Mouse (Mus musculus) neural tube, embryonic 11.5 days (tissue): ENCODE measurements at regions not wholly inside any gene's neighbourhood (a gene's known extent, or its start where the extent isn't known, plus 50 kb on each side); places are given as distances from the start of the nearest gene placed in this dataset.

Experiments
- ATAC-seq: fragments of 200-750 bp; cut with Nextera tagmentation; 2 replicates; pipeline ENCODE4 v1.8.0; 2017; ENCODE audit warnings: moderate number of reproducible peaks, mild to moderate bottlenecking, moderate TSS enrichment, moderate library complexity; ENCODE audit not compliant: insufficient read depth, low FRiP score, low TSS enrichment
- DNase-seq: peaks from one replicate; pipeline ENCODE4 v3.0.0-alpha.2; 2015; ENCODE audit warnings: low spot score
- H3K27ac ChIP-seq: fragments of 300-500 bp; sonication (generic); 2 replicates; pipeline ENCODE4 v1.5.1; 2014; ENCODE audit warnings: low read depth, mild to moderate bottlenecking, low read length
- H3K27me3 ChIP-seq: fragments of 300-500 bp; sonication (generic); 2 replicates; pipeline ENCODE4 v1.6.1; 2014; ENCODE audit warnings: mild to moderate bottlenecking, low read length, mixed read lengths; ENCODE audit not compliant: control insufficient read depth, insufficient read depth
- H3K36me3 ChIP-seq: fragments of 300-500 bp; sonication (generic); 2 replicates; pipeline ENCODE4 v1.6.1; 2014; ENCODE audit warnings: mild to moderate bottlenecking, low read length, moderate library complexity, mixed read lengths; ENCODE audit not compliant: control insufficient read depth, insufficient read depth
- H3K4me1 ChIP-seq: fragments of 300-500 bp; sonication (generic); 2 replicates; pipeline ENCODE4 v1.6.1; 2014; ENCODE audit warnings: low read length, mixed read lengths; ENCODE audit not compliant: control insufficient read depth, insufficient read depth
- H3K4me2 ChIP-seq: fragments of 300-500 bp; sonication (generic); 2 replicates; pipeline ENCODE4 v1.6.1; 2014; ENCODE audit warnings: low read depth, mild to moderate bottlenecking, moderate library complexity
- H3K4me3 ChIP-seq: fragments of 300-500 bp; sonication (generic); 2 replicates; pipeline ENCODE4 v1.5.1; 2014; ENCODE audit warnings: low read depth, low read length
- H3K9ac ChIP-seq: fragments of 300-500 bp; sonication (generic); 2 replicates; pipeline ENCODE4 v1.6.1; 2014; ENCODE audit warnings: mild to moderate bottlenecking, low read length
- H3K9me3 ChIP-seq: fragments of 300-500 bp; sonication (generic); 2 replicates; pipeline ENCODE4 v1.6.1; 2016; ENCODE audit warnings: low read length; ENCODE audit not compliant: control insufficient read depth
- WGBS: fragments of 180-500 bp; shearing (Covaris S2); extraction: QIAGEN DNeasy Blood & Tissue Kit; methylation state at CpG from one replicate; pipeline ENCODE4 v1.1.7; 2014; 5-methylcytosine and 5-hydroxymethylcytosine counted together

DNA sequence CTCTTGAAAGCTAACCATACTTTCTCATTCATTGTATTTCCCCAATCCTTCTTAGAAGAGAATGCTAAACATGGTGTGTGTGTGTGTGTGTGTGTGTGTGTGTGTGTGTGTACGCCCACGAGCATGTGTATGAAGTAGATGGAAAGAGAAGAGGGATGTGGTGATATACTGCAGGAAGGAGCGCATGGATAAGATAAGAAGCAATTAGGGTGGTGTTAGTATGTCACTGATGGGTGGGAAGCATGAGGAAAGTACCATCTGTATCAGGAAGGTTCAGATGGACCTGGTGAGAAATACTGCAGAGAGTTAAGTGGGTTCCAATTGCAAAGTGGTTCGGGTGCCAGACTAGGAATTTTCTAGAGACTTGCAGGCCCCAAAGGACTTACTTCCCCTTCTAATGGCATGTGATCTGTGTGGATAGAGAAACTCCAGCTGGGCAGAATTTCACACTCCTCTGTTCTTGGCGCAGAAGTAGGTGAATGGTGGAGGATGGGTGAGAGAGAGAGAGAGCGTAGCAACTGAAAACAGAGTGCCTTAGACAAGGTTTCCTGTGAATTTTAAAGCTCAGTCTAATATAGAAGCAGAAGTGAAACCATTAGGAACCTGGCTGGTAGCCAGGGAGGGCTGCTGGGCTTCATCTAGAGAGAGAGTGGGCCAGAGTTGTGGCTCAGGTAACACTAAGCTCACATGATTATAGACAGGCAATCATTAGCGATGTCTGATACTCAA is 257.5 kb downstream of the Insc start:
- Histone ChIP-seq H3K27ac (no peak overlapping the region), H3K27me3 (no peaks in the 10 kb centered on the region), H3K4me3 (no peak overlapping the region), H3K4me2 (no peak overlapping the region), H3K4me1 (no peaks in the 10 kb centered on the region), H3K9ac (no peak overlapping the region), H3K9me3 (no peaks in the 10 kb centered on the region), H3K36me3 (no peaks in the 10 kb centered on the region)
- 85% methylated on average over 7 of the region's 7 CpGs for WGBS
- DNase-seq = no peak
- ATAC-seq = no peak

DNA sequence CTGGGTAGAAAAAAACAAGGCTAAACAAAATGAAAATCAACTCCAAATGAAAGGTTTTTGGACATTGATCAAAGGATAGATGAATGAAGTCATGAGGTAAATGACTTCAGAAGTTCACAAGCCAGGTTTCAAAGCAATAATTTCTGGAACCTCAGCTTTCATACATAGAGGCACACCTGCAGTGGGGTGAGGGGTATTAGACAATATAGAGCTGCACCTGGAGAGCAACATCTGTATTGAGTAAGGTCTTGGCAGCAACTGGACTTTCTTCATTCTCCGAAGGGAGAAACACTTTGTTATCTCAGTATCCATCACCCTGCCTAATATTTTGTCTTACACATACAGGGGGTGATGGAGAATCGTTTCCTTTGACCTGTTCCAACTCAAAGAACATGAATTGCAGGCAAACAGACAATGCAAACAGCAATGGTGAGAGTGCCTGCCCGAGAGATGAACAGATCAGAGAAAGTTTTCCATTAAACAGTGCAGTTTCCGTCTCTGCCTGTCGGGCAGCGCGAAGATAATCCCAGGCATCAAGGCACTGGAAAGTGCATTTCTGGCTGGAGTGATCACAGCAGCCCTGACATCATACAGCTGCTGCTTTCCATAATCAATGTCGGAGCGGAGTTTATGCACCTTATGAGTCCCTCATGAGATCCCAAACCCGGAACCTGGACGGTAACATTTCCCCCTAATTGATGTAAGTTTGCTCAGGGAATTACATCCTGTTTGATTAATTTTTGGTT is 270.9 kb downstream of the Insc start:
- no peak overlapping the region for H3K4me2 ChIP-seq
- 82% methylated on average over 11 of the region's 11 CpGs for WGBS

DNA sequence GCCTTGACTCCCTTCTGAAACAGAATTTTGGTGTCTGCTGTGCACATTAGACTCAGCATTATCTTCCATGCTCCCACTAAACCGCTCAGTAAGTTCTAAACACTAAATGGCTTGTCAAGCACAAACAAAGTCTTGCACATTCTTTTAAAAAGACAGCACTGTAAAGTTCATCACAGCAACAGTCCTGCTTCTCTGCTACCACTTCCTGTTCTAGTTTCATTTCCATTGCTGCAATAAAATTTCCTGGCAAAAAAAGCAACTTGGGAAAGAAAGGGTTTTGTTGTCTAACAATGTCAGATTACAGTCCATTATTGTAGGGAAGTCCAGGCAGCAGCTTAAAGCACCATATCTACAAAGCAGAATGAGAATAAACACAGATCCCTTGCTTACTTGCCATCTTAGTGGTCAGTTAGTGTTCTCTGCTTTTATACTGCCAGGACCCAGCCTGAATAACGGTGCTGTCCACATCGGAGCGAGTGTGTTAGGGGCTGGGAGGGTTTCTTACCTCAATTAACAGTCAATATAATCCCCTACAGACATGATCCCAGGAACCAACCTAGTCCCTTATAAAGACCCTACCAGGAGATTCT is 276.0 kb downstream of the Insc start:
- no peaks in the 10 kb centered on the region for H3K36me3 ChIP-seq
- no peaks in the 10 kb centered on the region for H3K9me3 ChIP-seq
- H3K4me1 ChIP-seq = no peaks in the 10 kb centered on the region
- ATAC-seq (no peak), DNase-seq (no peak)
- 75% methylated on average over 4 of the region's 4 CpGs for WGBS
- no peak overlapping the region for H3K4me2 ChIP-seq
- no peaks in the 10 kb centered on the region for H3K27me3 ChIP-seq
- H3K27ac ChIP-seq = no peak overlapping the region
- H3K9ac ChIP-seq = no peak overlapping the region
- H3K4me3 ChIP-seq = no peak overlapping the region

More for the DNA sequence above, 270.9 kb downstream of the Insc start:
- Histone ChIP-seq H3K4me3 (no peak overlapping the region), H3K9me3 (no peaks in the 10 kb centered on the region), H3K36me3 (no peaks in the 10 kb centered on the region), H3K9ac (no peak overlapping the region), H3K27ac (no peak overlapping the region), H3K4me1 (no peaks in the 10 kb centered on the region), H3K27me3 (no peaks in the 10 kb centered on the region)
- DNase-seq (no peak), ATAC-seq (no peak)

DNA sequence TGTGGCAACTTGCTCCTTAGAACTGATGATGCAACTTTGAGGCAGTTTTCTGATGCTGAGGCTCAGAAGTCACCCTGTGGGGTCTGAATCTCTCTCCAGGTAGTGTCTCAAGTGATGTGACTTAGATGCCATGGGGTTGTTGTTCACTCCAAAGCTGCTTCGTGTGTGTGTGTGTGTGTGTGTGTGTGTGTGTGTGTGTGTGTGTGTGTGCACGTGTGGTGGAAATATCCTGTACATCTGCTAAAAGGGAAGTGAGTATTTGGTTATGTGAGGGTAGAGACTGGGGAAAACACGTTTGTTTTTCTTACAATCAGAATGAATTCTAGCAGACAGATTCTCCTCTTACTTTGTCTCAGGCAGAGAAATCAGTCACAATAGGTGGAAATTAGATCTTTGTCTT is 276.5 kb downstream of the Insc start:
- Histone ChIP-seq H3K4me1 (no peaks in the 10 kb centered on the region), H3K4me3 (no peak overlapping the region), H3K4me2 (no peak overlapping the region), H3K36me3 (no peaks in the 10 kb centered on the region), H3K9ac (no peak overlapping the region), H3K27me3 (no peaks in the 10 kb centered on the region), H3K9me3 (no peaks in the 10 kb centered on the region), H3K27ac (no peak overlapping the region)
- DNase-seq = no peak
- no peak for ATAC-seq
- WGBS = 65% methylated on average over 3 of the region's 3 CpGs

DNA sequence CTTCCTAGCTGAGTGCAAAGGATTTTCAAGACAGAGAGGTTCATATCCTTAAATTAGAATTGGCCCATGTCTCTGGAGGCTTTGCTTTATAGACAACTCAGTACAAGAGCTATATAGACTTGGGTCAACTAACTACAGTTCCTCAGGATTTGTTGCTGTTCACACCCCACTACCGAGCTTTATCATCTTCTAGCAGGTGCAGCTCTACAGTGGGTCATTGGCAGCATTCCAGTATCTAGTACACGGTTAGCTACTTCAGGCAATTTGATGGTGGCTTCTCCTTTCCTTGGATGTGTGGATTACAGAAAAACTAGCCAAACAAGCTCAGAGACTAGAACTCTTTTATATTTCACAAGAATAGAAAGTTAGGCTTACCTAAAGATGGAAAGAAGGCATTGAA is 282.3 kb downstream of the Insc start:
- 93% methylated on average over 2 of the region's 2 CpGs for WGBS
- H3K9me3 ChIP-seq = no peaks in the 10 kb centered on the region
- no peak overlapping the region for H3K9ac ChIP-seq
- no peaks in the 10 kb centered on the region for H3K27me3 ChIP-seq
- H3K4me1 ChIP-seq = no peaks in the 10 kb centered on the region
- ATAC-seq = no peak
- no peaks in the 10 kb centered on the region for H3K36me3 ChIP-seq
- no peak overlapping the region for H3K27ac ChIP-seq
- H3K4me3 ChIP-seq = no peak overlapping the region
- DNase-seq = no peak
- no peak overlapping the region for H3K4me2 ChIP-seq

DNA sequence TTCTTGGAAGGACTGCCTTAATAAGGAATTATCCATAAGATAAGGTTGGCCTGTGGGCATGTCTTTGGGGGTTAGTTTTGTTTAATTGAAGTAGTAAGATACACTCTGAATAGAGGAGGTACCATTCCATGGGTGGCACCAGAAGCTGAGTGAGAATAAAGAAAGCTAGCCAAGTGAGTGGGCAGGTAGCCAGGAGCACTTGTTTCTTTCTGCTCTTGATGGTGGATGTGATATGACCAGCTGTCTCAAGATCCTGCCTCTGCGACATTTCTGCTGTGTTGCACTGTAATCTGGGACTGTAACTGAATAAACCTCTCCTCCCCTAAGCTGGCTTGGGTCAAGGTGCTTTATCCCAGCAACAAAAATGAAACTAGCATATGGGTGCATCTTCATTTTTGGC is 284.2 kb downstream of the Insc start:
- WGBS = 89% methylated on average over 1 of the region's 1 CpGs
- H3K36me3 ChIP-seq = no peaks in the 10 kb centered on the region
- ATAC-seq (no peak), DNase-seq (no peak)
- H3K9ac ChIP-seq = no peak overlapping the region
- H3K9me3 ChIP-seq = no peaks in the 10 kb centered on the region
- H3K4me3 ChIP-seq = no peak overlapping the region
- H3K27ac ChIP-seq = no peak overlapping the region
- H3K27me3 ChIP-seq = no peaks in the 10 kb centered on the region
- H3K4me2 ChIP-seq = no peak overlapping the region
- no peaks in the 10 kb centered on the region for H3K4me1 ChIP-seq

DNA sequence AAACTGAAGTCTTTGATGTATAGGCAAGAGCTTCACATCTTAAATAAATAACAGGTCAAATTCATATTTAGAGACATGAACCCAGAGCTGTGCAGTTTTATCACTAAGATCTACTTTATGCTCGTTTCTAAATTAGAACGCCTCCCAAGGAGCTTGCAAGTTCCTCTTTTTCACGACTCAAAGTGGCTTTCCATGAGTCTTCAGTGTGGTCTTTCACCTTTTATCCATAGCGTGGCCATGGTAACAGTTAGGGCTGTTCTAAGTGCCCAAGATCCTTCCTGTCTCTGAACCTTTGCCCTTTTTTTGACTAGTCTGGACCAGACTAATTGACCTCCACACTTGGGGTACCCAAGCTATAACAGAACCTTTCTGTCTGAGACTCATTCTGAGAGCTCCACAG is 290.5 kb downstream of the Insc start:
- Histone ChIP-seq H3K9ac (no peak overlapping the region), H3K27ac (no peak overlapping the region), H3K9me3 (no peaks in the 10 kb centered on the region), H3K4me3 (no peak overlapping the region), H3K4me2 (no peak overlapping the region), H3K4me1 (no peaks in the 10 kb centered on the region), H3K36me3 (no peaks in the 10 kb centered on the region), H3K27me3 (no peaks in the 10 kb centered on the region)
- ATAC-seq = no peak
- no peak for DNase-seq
- WGBS = 89% methylated on average over 4 of the region's 4 CpGs

DNA sequence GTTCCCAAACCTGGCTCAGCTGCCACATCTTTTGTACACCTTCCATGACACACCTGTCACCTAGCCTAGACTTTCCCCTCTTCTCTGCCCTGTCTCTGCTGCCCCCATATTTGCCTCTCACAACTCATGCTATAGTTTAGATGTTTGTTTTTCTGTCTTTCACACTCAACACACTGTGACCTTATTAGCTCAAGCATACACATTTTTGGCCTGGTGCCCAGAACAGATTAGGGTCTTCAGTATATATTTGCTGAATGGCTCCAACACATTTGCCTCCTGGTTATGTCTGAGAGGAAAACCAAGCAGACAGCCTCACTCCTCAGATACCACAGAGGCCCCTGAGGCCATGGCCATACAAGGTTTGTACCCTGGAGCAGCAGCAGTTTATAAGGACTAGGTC is 312.0 kb downstream of the Insc start:
- no peak overlapping the region for H3K4me2 ChIP-seq
- peaks cover 30% of the 10 kb centered on the region for H3K27me3 ChIP-seq
- peaks cover 9% of the 10 kb centered on the region for H3K4me1 ChIP-seq
- H3K9me3 ChIP-seq = no peaks in the 10 kb centered on the region
- no peak overlapping the region for H3K4me3 ChIP-seq
- H3K9ac ChIP-seq = no peak overlapping the region
- ATAC-seq = no peak
- no peak for DNase-seq
- H3K27ac ChIP-seq = no peak overlapping the region
- H3K36me3 ChIP-seq = no peaks in the 10 kb centered on the region
